Mouse (Mus musculus): ENCODE data around the gene Cpt1b.

The Cpt1b gene

DNA sequence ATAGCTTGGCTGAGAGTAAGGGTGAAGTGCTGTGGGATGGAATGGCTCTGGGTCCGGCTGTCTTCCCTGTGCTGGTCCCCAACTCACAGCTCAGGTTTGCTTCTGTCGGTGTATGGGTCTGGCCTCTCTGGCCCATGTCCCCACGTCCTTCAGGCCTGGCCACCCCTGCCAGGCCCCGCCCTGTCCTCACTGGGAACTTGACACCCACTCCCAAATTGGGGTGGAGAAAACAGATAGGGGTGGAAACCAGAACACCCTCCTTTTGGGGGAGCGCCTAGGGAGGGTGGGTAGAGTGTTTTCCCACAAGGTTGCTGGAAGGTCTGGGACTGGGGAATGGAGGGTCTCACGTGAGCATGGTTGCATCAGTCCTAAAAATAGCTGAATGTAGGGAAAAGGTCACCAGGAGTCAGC is at the start of gene Cpt1b:
Cpt1b (minus strand) TSS at position 153 of the 411 bp plus-strand sequence.
- DNase-seq (ENCODE audit: low spot score) = no peak

- DNase-seq (ENCODE audit: low spot score) = no peak
Measured at GRCm38 (mm10) chr15:89475293-89475600, 49.6 kb upstream of the Cpt1b start.

GRCm38 (mm10) chr15:89474596-89475292 is 49.1 kb upstream of the Cpt1b start:
- DNase-seq (ENCODE audit: low spot score) = no peak

- DNase-seq (ENCODE audit: low spot score) = no peak
Measured at GRCm38 (mm10) chr15:89473921-89474320, 48.3 kb upstream of the Cpt1b start.

DNA sequence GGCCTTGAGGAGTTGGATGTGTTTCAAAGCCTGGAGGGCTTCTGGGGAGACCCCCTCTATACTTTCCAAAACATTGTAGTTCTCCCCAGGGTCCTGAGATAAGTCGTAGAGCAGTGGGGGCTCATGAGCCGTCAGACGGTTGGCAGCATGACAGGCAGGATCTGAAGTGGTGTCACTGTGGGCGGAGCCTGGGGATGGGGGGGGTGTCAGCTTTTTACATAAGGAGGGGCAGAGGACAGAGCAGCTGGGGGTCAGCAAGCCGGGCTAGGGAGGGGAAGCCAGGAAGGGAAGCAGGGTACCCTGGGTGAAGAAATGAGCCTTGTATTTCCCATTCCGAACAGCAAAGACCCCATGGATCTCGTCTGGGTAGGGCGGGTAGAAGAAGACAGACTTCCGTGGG is 47.7 kb upstream of the Cpt1b start:
- no peak for DNase-seq (ENCODE audit: low spot score)

- DNase-seq (ENCODE audit: low spot score) = no peak
Measured at GRCm38 (mm10) chr15:89471476-89471875, 45.8 kb upstream of the Cpt1b start.

DNA sequence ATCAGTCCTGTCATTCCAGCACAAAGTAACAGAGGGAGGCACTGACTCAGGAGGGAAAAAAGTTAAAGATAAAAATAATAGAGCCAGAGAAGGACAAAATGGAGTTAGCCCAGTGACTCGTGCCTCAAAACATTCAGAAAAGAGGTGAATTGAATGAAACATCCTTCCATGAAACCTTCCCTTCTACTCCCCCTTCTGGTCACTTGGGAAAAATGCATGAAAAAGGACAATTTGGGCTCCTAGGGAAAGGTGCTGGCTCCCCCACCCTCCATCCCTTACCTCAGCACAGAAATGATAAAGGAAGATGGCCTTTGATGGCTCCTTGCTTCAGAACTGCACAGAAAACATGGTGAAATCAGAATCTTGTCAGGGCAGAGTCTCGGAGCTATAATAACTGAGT is 42.9 kb upstream of the Cpt1b start:
- DNase-seq (ENCODE audit: low spot score) = no peak

DNA sequence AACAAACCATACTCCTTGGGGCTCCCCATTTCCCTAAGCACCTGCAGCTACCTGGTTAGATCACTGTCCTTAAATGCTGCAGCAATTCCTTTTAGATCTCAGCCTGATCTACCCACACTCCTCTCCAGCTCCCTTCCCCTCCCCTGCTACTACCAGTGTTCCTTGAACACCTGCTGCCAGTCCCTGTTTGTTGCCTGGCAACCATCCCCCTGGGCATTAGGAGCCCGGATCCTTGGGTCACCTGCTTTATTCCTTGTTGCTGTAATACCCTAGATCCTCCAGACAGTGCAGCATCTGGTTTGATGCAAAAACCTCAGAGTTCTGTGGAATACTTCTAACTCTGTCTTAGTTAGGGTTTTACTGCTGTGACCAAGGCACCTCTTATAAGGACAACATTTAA is 39.4 kb upstream of the Cpt1b start:
- DNase-seq (ENCODE audit: low spot score) = no peak

DNA sequence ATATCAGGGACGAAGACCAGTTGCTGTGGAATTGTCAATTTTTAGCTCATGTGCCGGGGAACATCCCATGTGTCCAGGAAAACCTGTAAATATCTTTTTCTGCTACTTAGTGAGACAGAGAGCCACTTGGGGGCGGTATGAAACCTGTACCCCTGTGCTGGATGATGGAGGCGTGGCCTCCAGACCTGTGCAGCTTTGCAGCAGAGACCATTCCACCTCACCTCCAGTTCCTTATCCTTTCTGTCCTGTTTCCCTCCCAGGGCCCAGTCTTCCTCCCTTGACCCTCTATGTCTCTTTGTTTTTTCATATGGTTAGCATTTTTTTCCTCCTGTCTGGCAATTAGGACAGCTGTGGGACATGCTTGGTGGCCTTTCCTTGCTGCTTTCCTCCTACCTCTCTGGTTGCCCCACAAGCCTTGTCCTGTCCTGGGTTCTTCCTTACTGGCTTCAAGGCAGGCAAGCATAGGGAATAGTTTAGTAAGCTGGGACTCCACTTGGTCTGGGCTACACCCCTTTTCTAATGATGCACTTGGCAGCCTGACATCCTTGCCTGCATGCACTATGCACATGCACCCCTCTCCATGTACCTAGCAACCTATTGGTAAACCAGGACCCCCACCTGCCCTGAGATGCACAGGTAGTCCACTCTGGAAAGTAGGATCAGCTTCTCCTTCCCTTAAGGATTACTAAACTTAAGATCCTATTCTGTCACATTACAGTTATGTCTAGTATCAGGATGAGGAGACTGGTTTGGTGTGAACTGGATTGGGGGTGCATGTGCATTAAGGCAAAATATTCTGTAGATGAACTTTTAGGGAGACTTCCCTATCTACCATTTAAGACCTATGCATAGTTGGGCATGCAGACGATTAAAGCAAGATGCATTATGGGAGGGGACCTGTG is 37.9 kb upstream of the Cpt1b start:
- no peak for DNase-seq (ENCODE audit: low spot score)

- no peak for DNase-seq (ENCODE audit: low spot score)
Measured at GRCm38 (mm10) chr15:89462176-89462575, 36.5 kb upstream of the Cpt1b start.

DNA sequence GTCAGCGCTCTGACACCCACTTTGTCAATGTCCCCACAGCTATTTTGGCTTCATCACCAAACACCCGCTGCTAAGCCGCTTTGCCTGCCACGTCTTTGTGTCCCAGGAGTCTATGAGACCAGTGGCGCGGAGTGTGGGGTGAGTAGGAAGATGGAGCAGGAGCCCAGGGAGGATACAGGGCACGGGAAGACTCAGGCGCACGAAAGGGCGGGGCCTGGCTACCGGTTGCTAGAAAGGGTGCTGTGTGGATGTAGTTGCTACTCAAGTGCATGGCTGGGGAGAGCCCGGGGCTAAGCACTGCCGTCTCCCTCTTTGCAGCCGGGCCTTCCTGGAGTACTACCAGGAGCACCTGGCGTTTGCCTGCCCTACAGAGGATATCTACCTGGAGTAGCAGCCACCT is 35.7 kb upstream of the Cpt1b start:
- no peak for DNase-seq (ENCODE audit: low spot score)

DNA sequence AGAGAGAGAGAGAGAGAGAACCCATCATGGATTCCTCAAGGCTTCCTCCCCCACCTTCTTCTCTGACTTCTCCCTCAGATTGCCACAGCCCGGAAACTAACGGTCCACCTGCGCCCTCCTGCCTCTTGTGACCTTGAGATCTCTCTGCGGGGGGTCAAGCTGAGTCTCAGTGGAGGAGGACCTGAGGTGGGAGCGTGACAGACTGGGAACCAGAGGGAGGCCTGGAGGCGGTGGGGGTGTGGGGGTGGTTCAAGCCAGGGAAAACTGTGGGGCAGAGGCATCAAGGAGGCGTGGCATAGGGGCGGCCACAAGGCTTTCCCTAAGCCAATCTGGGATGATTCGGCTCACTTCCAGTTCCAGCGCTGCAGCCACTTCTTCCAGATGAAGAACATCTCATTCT is 34.6 kb upstream of the Cpt1b start:
- DNase-seq (ENCODE audit: low spot score) = no peak

DNA sequence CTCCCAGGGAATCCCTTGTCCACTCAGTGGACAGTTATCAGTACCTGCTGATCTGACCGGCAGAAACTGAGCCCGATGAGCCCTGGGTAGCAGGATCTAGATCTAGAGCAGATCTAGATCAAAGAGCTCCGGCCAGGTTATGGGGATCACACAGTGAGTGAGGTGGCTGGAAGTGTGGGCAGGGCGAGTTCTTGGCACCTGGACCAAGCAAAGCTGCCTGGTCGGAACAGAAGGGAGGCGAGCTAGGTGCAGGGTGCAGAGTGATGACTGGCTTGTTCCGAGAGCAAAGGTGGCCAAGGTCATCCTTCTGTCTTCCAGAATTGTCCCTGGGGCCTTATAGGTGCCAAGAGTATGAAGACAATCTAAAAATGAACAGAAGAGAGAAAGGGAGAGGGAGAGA is 34.2 kb upstream of the Cpt1b start:
- no peak for DNase-seq (ENCODE audit: low spot score)

DNA sequence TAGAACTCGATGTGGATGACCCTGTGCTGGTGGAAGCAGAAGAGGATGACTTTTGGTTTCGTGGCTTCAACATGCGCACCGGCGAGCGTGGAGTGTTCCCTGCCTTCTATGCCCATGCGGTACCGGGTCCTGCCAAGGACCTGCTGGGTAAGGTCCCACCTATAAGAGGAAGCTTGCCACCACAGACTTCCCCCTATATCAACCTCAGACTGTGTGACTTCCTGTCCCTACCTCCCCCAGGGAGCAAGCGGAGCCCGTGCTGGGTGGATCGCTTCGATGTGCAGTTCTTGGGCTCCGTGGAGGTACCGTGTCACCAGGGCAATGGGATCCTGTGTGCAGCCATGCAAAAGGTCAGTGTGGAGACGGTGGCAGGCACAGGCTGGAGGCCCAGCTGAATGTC is 33.3 kb upstream of the Cpt1b start:
- DNase-seq (ENCODE audit: low spot score) = no peak

- no peak for DNase-seq (ENCODE audit: low spot score)
Measured at GRCm38 (mm10) chr15:89455642-89456041, 30.0 kb upstream of the Cpt1b start.

DNA sequence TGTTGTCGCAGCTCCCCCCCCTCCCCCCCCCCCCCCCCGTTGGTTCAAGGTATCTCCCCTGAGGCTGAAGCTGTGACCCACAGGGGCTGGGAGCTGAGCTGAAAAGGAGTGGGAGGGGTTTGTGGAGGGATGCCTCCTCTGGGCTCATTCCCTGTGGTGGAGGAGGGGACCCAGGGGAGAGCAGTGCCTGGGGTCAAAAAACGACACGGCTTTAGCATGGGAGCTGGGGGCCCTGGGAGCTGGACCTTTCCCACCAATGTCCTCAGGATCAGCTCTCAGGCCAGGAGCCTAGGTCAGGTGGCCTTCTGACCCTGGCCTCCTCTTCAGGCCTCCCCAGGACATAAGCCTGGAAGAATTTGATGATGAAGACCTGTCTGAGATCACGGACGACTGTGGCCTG is 29.2 kb upstream of the Cpt1b start:
- DNase-seq (ENCODE audit: low spot score) = no peak

DNA sequence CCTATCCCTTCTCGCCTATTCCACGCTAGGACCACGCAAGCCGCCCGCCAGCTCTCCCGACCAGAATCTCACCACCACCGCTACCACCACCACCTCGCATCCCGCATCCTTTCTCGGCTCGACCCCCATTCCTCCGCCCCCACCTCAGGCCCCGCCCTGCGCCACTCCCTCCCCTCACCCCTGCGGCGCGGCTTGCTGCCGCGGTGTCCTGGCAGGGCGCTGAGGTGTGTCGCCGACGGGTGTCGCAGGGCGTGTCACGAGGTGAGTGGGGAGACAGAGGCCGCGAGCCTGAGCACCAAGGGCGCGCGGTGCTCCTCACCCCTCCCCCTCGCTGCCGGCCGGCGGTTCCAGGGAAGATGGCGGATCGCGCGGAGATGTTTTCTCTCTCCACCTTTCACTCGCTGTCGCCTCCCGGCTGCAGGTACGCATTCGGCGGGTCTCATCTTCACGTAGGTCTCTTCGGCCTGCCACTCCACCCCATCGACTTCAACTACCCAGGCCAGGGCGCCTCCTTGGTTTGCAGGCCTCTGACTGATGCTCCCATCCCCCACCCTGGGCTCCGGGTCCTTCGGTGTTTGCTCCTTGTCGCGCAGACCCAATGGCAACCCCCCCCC is 28.3 kb upstream of the Cpt1b start, which contains the start of gene Mapk8ip2:
Mapk8ip2 (plus strand) TSS at position 49 of the 614 bp plus-strand sequence.
- no peak for DNase-seq (ENCODE audit: low spot score)

DNA sequence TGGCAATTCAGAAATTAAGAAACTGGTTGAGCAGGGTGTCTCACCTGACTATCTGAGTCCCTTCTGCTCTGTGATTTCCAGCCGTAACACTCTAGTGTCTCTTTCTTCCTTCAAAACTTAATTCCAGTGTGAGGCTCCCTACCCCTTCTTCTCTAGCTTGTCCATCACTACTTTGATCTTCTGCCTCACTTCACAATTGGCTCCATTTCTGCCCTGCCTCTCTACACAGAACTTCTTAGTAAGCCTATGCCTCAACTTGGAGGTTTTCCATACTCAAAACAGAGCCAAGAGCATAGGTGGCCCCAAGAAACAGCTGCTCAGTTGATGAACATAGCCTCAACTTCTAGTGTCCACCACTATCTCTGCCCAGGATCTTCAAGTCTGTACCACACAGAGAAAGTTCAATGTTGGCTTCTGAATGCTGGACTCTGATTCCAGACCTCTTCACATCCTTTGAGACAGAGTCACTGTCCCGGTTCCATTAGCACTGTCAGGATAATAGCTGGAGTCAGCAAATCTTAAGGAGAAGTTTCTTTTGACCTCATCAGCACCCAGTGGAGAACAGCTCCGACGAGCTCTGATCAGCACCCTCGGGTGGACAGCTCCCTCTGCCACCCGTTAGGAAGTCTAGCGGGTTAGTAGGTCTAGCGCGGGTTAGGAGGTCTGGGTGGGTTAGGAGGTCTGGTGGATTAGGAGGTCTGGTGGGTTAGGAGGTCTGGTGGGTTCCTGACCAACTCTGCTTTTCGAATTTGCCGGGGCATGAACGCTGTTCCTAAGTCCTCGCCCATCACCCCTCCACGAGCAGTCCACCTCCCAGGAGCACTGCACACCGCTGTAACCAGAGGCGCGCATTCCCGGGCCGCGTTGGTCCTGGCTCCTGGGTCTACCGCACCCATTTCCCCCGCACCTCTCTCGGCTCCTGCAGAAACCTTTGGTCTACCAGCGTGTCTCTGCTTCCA is 27.5 kb upstream of the Cpt1b start:
- DNase-seq (ENCODE audit: low spot score) = no peak

DNA sequence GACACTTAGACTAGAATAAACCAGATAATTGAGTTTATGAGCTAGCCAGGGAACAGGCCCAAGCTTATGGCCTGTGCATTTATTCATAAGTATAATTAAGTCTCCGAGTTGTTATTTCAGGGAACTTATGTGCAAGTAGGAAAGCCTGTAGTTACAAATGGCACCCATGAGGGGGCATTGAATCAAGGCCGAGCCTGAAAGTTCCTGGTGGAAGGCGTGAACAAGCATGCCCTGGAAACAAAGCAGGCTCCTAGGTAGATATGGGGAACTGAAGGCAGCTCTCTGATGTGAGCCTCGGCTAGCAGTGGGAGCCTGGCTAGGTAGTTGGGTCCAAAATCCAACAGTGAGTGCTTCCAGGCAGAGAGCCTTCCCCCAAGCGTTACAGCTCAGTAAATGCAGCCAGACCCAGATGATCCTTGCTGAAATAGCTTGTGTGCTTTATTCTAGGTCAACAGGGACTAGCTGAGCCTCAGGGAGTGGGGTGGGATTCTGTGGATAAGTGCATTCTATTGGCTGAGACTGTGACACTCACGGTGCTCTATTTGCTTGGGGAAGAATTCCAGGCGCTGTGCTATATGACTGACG is 16.9 kb upstream of the Cpt1b start:
- no peak for DNase-seq (ENCODE audit: low spot score)

- no peak for DNase-seq (ENCODE audit: low spot score)
Measured at GRCm38 (mm10) chr15:89435878-89436277, 10.2 kb upstream of the Cpt1b start.

DNA sequence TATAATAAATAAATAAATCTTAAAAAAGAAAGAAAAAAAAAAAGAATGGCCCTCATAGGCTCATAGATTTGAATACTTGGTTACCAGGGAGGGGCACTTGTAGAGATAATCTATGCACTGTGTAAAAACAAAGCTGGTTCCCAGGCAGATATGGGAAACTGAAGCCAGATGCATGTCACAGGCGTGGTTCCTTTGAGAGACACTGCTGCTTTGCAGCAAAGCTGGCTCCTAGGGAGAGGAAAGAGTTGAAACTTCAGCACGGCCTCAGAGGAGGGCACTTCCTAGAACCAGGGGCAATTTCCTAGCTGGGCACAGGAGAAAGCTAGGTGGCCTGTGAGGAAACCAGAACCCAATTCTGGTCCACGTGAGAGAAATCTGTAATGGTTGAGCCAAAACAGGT is 8.5 kb upstream of the Cpt1b start:
- no peak for DNase-seq (ENCODE audit: low spot score)

DNA sequence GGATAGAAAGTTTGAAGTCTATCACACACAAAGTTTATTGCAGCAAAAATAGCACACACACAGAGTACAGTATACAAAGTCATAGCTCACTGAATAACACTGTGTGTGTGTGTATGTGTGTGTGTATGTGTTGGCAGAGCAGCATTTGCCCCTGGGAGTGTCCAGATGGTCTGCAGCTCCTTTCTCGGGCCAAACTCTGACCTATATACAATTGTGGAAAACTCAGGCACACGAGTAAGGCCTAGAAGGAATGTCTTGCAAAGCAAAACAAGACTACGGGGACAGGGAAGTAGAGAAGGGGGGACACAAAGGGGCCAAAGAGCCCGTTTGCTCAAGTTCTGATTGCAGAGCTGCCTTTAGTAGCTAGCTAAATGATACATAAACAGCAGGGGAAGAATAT is 7.3 kb upstream of the Cpt1b start:
- no peak for DNase-seq (ENCODE audit: low spot score)
